8 mouse cellular contexts compared by ENCODE assay signal in the genomic region with DNA sequence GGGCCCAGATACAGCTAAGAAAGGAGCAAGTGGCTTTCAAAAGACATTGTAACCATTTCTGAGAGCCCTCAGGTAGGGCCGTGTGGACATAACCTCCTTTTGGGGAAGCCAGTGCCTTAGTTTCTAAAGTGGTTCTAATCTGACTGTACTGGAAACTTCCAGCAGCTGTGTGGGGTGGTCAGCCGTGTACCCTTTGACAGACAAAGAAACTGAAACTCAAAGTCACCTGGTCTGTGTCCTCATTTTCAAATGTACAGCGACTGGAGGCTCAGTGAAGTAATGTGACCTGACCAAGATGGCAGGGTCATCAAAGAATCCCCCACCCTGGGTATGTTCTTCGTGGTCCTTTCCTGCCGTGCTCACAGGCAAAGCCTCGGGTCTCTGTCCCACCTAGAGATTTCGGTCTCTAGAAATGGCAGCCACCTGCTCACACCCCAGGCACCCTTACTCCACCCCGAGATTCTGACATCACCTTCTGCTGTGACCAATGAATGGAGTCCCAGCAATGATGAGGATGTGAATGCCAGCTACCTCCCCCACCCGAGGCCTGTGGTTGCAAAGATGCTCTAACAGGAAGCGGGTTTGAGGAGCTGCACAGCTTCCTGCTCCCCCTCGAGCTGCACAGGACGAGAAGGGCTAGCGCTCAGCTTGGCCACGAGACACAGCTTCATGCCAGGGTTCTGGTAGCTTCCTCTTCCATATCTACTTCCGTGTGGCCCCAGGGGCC. TPM values are rescaled to one million over a fixed set of nuclear protein-coding genes. Genes with fewer than 3 reads are reported as not detected.
DNase-seq lines count a peak whose midpoint lies in the region; ATAC-seq and TF ChIP-seq lines count a peak whose summit lies in the region.

A gene (plus strand): TSS at position 579 of the 727 bp plus-strand sequence.

- peaks cover 9% of the 10 kb centered on the region for H3K4me1 ChIP-seq in testis, adult 2 months (ENCODE audit: control insufficient read depth, insufficient read depth, low read length)
- H3K4me1 ChIP-seq in liver, embryonic 15.5 days (replicated peaks) = peaks cover 16% of the 10 kb centered on the region
- peaks cover 11% of the 10 kb centered on the region; the same call in 1 of the 2 replicates for H3K4me1 ChIP-seq in spleen, adult 2 months (ENCODE audit: control insufficient read depth, insufficient read depth, insufficient read length)
- H3K4me1 ChIP-seq in cerebellum, adult 2 months (ENCODE audit: control insufficient read depth, insufficient read depth, low read length) = no peaks in the 10 kb centered on the region

- H3K4me2 ChIP-seq in liver, embryonic 15.5 days = peak within 1 kb of the TSS; percentile 58

- peak within 1 kb of the TSS; percentile 75 for H3K4me3 ChIP-seq in testis, adult 2 months (ENCODE audit: control insufficient read depth, low read depth, low read length)
- H3K4me3 ChIP-seq in liver, embryonic 15.5 days (replicated peaks) = peak within 1 kb of the TSS; percentile 47
- H3K4me3 ChIP-seq in spleen, adult 2 months (ENCODE audit: extremely low read depth, insufficient read depth, insufficient read length) = peak within 1 kb of the TSS; percentile 97
- H3K4me3 ChIP-seq in cerebellum, adult 2 months (replicated peaks; ENCODE audit: insufficient read depth, low read depth, low read length) = no peak within 1 kb of the TSS

- no peak within 1 kb of the TSS for H3K9ac ChIP-seq in liver, embryonic 15.5 days

- peak; percentile 62 for ATAC-seq in liver, embryonic 15.5 days (ENCODE audit: insufficient read depth)

- H3K27ac ChIP-seq in testis, adult 2 months (ENCODE audit: control insufficient read depth, insufficient read depth, low read depth, low read length) = peak within 1 kb of the TSS; percentile 21; the same call in 1 of the 2 replicates
- H3K27ac ChIP-seq in liver, embryonic 15.5 days (replicated peaks) = peak within 1 kb of the TSS; percentile 72
- peak within 1 kb of the TSS; percentile 99 for H3K27ac ChIP-seq in spleen, adult 2 months (ENCODE audit: insufficient read depth, low read length)
- no peak within 1 kb of the TSS for H3K27ac ChIP-seq in cerebellum, adult 2 months (ENCODE audit: insufficient read depth, low read length)

- WGBS in liver, embryonic 15.5 days (ENCODE audit: insufficient replicate concordance) = 20% methylated on average over 15 of the region's 15 CpGs
- 5% methylated on average over 15 of the region's 15 CpGs for WGBS in spleen, adult 2 months
- 77% methylated on average over 15 of the region's 15 CpGs for WGBS in cerebellum, adult 2 months

- DNase-seq in adrenal gland, adult 2 months = peak; percentile 34
- DNase-seq in adrenal gland, postnatal 4 days (ENCODE audit: low spot score in 2 of 2) = no peak
- no peak for DNase-seq in testis, postnatal 14 days (ENCODE audit: low spot score)
- peak; percentile 92 to 97 for DNase-seq in spleen, adult 2 months (ENCODE audit: low read depth in 1 of 2, low spot score in 2 of 2)
- no peak for DNase-seq in cerebellum, adult 2 months
- no peak for DNase-seq in cerebellum, adult 8-10 months

- TF ChIP-seq POLR2A in testis, adult 2 months (IDR thresholded peaks at IDR 0.05; ENCODE audit: control insufficient read depth, low read depth, low read length) = peak; percentile 27; the same call in 1 of the 2 replicates
- peak; percentile 83 for TF ChIP-seq POLR2A in spleen, adult 2 months (IDR thresholded peaks at IDR 0.05; ENCODE audit: low read depth, low read length)
- TF ChIP-seq POLR2A in cerebellum, adult 2 months (IDR thresholded peaks at IDR 0.05; ENCODE audit: borderline replicate concordance, insufficient read depth, low read length) = no peak

- no peaks in the 10 kb centered on the region for H3K27me3 ChIP-seq in testis, adult 2 months (ENCODE audit: control insufficient read depth, insufficient read depth, low read length)
- H3K27me3 ChIP-seq in liver, embryonic 15.5 days = peaks cover 2% of the 10 kb centered on the region; the same call in 1 of the 2 replicates
- no peaks in the 10 kb centered on the region for H3K27me3 ChIP-seq in spleen, adult 2 months (ENCODE audit: control insufficient read depth, insufficient read depth, low read length)
- H3K27me3 ChIP-seq in cerebellum, adult 2 months (ENCODE audit: control insufficient read depth, insufficient read depth, low read length) = no peaks in the 10 kb centered on the region

- H3K36me3 ChIP-seq in testis, adult 2 months (ENCODE audit: control insufficient read depth, insufficient read depth, low read length) = no peaks in the 10 kb centered on the region
- no peaks in the 10 kb centered on the region for H3K36me3 ChIP-seq in liver, embryonic 15.5 days (replicated peaks)
- peaks cover 6% of the 10 kb centered on the region; the same call in 1 of the 2 replicates for H3K36me3 ChIP-seq in spleen, adult 2 months (ENCODE audit: control insufficient read depth, insufficient read depth, low read length)

- no peaks in the 10 kb centered on the region for H3K9me3 ChIP-seq in liver, embryonic 15.5 days (replicated peaks)

- no peak for TF ChIP-seq CTCF in testis, adult 2 months (IDR thresholded peaks at IDR 0.05; ENCODE audit: control insufficient read depth, insufficient read depth, insufficient replicate concordance, low read depth, low read length)
- no peak for TF ChIP-seq CTCF in spleen, adult 2 months (IDR thresholded peaks at IDR 0.05; ENCODE audit: extremely low read depth, insufficient read depth, insufficient read length, insufficient replicate concordance)
- no peak for TF ChIP-seq CTCF in cerebellum, adult 2 months (IDR thresholded peaks at IDR 0.05; ENCODE audit: borderline replicate concordance, insufficient read depth, low read depth, low read length)

RNA-seq across cellular contexts. Expression of the gene that starts here (rescaled TPM):
- total RNA-seq in adrenal gland, adult 2 months (2021) = 1 to 10 TPM; 2.7 to 4.1 TPM
- polyA plus RNA-seq in adrenal gland, adult 2 months (2012; rRNA removed) = 2.3 and 2.6 TPM in 2 replicates
- total RNA-seq in adrenal gland, postnatal 4 days (2021) = 1 to 10 TPM; 3.2 to 4.7 TPM
- polyA plus RNA-seq in testis, adult 2 months (2012; rRNA removed) = 8.0 and 11.5 TPM in 2 replicates
- polyA plus RNA-seq in liver, embryonic 15.5 days (2015; fragmentation: Nextera tagmentation; extraction: Ambion mirVana) = 5.0 and 5.3 TPM in 2 replicates
- polyA plus RNA-seq in spleen, adult 2 months (2012; rRNA removed) = 79.5 and 88.3 TPM in 2 replicates
- polyA plus RNA-seq in cerebellum, adult 2 months (2012; rRNA removed) = 0.65 and 0.68 TPM in 2 replicates

Comparison
In these comparisons a context has a peak if more than half of its experiments do, and no peak if none do; other contexts are left out.
1. DNase-seq: peak in adrenal gland, adult 2 months (single experiment) and spleen, adult 2 months (2 of 2); none in adrenal gland, postnatal 4 days (0 of 2), testis, postnatal 14 days (single experiment), cerebellum, adult 2 months (0 of 2) and cerebellum, adult 8-10 months (single experiment).